Mouse (Mus musculus): ENCODE results near the gene Pde4c. TPM values are rescaled to one million over a fixed set of nuclear protein-coding genes. Genes with fewer than 3 reads are reported as not detected.

The Pde4c gene
- polyA plus RNA-seq, 1 experiment from 2014 or later: 8.8 TPM

DNA sequence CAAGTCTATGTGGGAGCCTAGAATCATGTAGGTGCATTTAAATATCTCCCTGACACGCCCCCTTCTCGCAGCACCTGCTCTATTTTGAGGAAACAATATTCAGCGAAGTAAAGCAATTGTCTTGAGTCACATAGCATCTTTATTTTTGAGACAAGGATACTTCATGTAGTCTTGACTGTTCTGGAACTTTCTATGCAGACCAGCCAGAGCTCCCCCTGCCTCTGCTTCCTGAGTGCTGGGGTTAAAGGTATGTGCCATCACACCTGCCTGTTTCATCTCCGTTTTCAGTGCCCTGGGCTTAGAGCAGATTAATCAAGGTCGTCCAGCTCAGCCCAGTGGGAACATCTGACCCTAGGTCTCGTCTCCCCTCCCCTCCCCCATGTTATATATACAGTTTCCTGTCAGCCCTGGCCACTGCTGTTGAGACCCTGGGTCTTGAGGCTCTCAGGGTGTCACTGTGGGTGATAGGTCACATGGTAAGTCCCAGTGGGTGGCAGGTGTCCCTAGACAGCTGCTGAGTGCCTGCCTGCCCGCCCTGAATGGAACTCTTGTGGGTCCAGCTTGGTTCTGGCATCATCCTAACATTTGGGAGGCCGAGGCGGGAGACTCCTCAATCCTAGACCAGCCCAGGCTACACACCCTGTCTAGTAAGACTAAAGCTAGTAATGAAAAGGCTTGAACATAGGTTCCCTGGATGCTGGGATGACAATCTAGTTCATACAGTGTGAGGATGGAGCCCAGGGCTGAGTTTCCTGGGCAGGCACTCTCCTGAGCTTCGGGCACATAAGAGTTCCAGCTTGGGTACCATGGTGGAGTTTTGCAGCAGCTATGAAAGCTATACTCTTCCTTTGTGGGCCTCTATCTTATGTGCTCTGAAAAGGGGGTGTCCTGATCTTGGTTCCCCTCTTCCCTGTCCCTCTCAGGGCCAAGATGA, 22.2 kb upstream of the Pde4c start:
- H3K9me3 ChIP-seq (ENCODE audit: low read length): no peaks in the 10 kb centered on the region
- H3K4me1 ChIP-seq (ENCODE audit: insufficient read depth, low read length): peaks cover 38% of the 10 kb centered on the region
- 51% methylated on average over 10 of the region's 10 CpGs for WGBS
- peak overlapping the region; percentile 99 for H3K9ac ChIP-seq (replicated peaks; ENCODE audit: low read length)
- ATAC-seq (ENCODE audit: low FRiP score, low TSS enrichment): no peak
- peak overlapping the region; percentile 98; the same call in 1 of the 2 replicates for H3K27ac ChIP-seq (ENCODE audit: low read length)
- H3K4me2 ChIP-seq (replicated peaks; ENCODE audit: low read depth, low read length): peak overlapping the region; percentile 70
- peak overlapping the region; percentile 90 for H3K4me3 ChIP-seq (ENCODE audit: low read length)
- no peaks in the 10 kb centered on the region for H3K27me3 ChIP-seq (ENCODE audit: insufficient read depth, low read length)
- H3K36me3 ChIP-seq (ENCODE audit: insufficient read depth, low read length): peaks cover 23% of the 10 kb centered on the region; the same call in 1 of the 2 replicates

DNA sequence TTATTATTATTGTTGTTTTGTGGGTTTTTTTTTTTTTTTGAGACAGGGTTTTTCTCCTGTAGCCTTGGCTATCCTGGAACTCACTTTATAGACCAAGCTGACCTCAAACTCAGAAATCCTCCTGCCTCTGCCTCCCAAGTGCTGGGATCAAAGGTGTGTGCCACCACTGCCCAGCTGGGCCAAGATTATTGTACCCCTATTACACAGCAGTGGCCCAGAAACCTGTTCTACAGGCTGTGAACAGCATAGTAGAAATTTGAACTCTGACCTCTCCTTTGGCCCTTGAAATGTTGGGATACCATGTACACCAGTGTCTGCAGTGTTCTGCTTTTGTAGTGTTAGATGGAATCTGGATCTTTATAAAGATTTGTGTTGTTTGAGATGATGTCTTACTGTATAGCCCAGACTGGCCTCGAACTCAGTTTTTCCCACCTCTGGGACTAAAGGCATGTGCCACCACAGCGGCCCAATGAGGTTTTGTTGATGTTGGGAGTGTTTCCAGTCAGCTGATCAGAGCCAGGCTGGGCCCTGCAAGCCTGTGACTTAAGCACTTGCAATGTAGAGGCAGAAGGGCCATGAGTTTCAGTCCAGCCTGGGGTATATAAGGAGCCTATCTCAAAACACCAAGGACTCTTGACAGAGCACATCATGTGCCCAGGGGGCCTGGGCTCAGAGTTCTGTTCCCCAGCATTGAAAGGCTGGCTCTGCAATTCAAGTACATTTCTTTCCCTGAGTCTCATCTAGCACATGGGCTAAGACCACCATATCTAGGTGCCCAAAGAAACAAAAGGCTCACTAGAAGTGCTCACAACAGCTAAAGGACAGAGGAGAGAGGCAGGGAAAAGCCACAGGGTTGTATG, 21.3 kb upstream of the Pde4c start:
- no peak for ATAC-seq (ENCODE audit: low FRiP score, low TSS enrichment)
- 69% methylated on average over 2 of the region's 2 CpGs for WGBS
- Histone ChIP-seq H3K27ac (ENCODE audit: low read length) (no peak overlapping the region; the same call in 1 of the 2 replicates), H3K4me2 (replicated peaks; ENCODE audit: low read depth, low read length) (peak overlapping the region; percentile 70), H3K9ac (replicated peaks; ENCODE audit: low read length) (no peak overlapping the region), H3K4me3 (ENCODE audit: low read length) (peak overlapping the region; percentile 90; the same call in 1 of the 2 replicates), H3K36me3 (ENCODE audit: insufficient read depth, low read length) (peaks cover 23% of the 10 kb centered on the region; the same call in 1 of the 2 replicates), H3K27me3 (ENCODE audit: insufficient read depth, low read length) (no peaks in the 10 kb centered on the region), H3K4me1 (ENCODE audit: insufficient read depth, low read length) (peaks cover 29% of the 10 kb centered on the region), H3K9me3 (ENCODE audit: low read length) (no peaks in the 10 kb centered on the region)

DNA sequence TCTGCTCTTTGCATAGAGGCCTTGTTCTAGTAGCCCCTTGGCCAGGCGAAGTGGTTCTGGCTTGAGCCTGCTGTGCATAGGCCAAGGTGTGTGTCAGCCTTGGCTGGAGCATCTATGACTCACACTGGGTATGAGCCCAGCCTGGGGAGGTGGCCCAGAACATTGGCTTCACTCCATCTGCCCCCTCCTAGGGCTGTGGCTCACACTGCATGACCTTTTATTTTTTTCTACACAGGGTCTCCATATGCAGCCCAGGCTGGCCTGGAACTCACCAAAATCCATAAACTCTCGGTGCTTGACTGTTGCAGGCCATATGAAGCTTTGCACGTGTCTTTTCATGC, 20.7 kb upstream of the Pde4c start:
- no peak for ATAC-seq (ENCODE audit: low FRiP score, low TSS enrichment)
- H3K9ac ChIP-seq (replicated peaks; ENCODE audit: low read length): no peak overlapping the region
- H3K4me2 ChIP-seq (replicated peaks; ENCODE audit: low read depth, low read length): no peak overlapping the region
- peaks cover 23% of the 10 kb centered on the region for H3K4me1 ChIP-seq (ENCODE audit: insufficient read depth, low read length)
- H3K27ac ChIP-seq (ENCODE audit: low read length): no peak overlapping the region; the same call in 1 of the 2 replicates
- no peaks in the 10 kb centered on the region for H3K9me3 ChIP-seq (ENCODE audit: low read length)
- 78% methylated on average over 3 of the region's 3 CpGs for WGBS
- no peaks in the 10 kb centered on the region for H3K27me3 ChIP-seq (ENCODE audit: insufficient read depth, low read length)
- H3K4me3 ChIP-seq (ENCODE audit: low read length): no peak overlapping the region
- peaks cover 23% of the 10 kb centered on the region; the same call in 1 of the 2 replicates for H3K36me3 ChIP-seq (ENCODE audit: insufficient read depth, low read length)

DNA sequence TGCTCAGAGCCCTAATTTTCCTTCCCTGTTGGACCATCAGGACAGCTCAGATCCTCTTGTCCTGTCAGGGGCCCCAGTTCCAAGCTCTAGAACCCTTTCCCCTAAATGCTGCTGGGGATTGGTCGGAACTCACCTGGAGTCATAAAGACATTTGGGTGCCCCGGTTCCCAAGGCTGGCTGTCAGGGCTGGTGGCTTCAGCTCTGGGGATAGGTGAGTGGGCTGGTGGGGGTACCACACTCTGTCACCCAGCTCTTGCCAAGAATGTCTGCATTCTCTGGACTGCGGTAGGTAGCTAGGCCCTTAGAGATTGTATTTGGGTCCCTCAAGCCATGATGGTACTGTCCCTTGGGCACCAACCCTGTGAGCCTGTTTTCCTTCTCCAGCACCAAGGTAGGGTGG, 20.2 kb upstream of the Pde4c start, which contains the start of gene Iqcn:
TSS of gene Iqcn (plus strand) at position 171 of the 400 bp plus-strand sequence.
- H3K4me3 ChIP-seq (ENCODE audit: low read length): no peak within 1 kb of the TSS
- H3K36me3 ChIP-seq (ENCODE audit: insufficient read depth, low read length): peaks cover 23% of the 10 kb centered on the region; the same call in 1 of the 2 replicates
- ATAC-seq (ENCODE audit: low FRiP score, low TSS enrichment): no peak
- H3K9me3 ChIP-seq (ENCODE audit: low read length): no peaks in the 10 kb centered on the region
- no peaks in the 10 kb centered on the region for H3K27me3 ChIP-seq (ENCODE audit: insufficient read depth, low read length)
- no peak within 1 kb of the TSS; the same call in 1 of the 2 replicates for H3K27ac ChIP-seq (ENCODE audit: low read length)
- no peak within 1 kb of the TSS for H3K9ac ChIP-seq (replicated peaks; ENCODE audit: low read length)
- peaks cover 19% of the 10 kb centered on the region for H3K4me1 ChIP-seq (ENCODE audit: insufficient read depth, low read length)
- whole genome bisulfite sequencing: 92% methylated on average over 3 of the region's 3 CpGs
- H3K4me2 ChIP-seq (replicated peaks; ENCODE audit: low read depth, low read length): no peak within 1 kb of the TSS

DNA sequence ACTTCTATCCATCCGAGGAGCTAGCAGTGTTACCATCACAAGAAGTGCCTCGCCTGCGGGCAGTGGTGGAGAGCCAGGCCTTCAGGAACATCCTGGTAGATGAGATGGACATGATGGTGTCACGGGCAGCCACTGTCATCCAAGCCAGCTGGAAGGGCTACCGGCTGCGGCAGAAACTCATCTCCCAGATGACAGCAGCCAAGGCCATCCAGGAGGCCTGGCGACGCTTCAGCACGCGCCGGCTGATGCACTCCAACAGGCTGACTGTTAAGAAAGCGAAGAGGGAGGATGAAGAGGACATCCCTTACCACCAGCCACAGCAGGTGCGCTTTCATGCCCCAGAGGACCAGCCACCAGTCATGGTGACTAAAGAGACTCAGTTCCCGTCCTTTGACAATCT, 15.2 kb upstream of the Pde4c start:
- H3K4me2 ChIP-seq (replicated peaks; ENCODE audit: low read depth, low read length): no peak overlapping the region
- no peaks in the 10 kb centered on the region for H3K27me3 ChIP-seq (ENCODE audit: insufficient read depth, low read length)
- H3K27ac ChIP-seq (ENCODE audit: low read length): no peak overlapping the region
- H3K36me3 ChIP-seq (ENCODE audit: insufficient read depth, low read length): peaks cover 5% of the 10 kb centered on the region; the same call in 1 of the 2 replicates
- no peak overlapping the region for H3K9ac ChIP-seq (replicated peaks; ENCODE audit: low read length)
- 91% methylated on average over 14 of the region's 14 CpGs for WGBS
- no peak overlapping the region for H3K4me3 ChIP-seq (ENCODE audit: low read length)
- ATAC-seq (ENCODE audit: low FRiP score, low TSS enrichment): no peak
- no peaks in the 10 kb centered on the region for H3K9me3 ChIP-seq (ENCODE audit: low read length)
- peaks cover 2% of the 10 kb centered on the region; the same call in 1 of the 2 replicates for H3K4me1 ChIP-seq (ENCODE audit: insufficient read depth, low read length)

DNA sequence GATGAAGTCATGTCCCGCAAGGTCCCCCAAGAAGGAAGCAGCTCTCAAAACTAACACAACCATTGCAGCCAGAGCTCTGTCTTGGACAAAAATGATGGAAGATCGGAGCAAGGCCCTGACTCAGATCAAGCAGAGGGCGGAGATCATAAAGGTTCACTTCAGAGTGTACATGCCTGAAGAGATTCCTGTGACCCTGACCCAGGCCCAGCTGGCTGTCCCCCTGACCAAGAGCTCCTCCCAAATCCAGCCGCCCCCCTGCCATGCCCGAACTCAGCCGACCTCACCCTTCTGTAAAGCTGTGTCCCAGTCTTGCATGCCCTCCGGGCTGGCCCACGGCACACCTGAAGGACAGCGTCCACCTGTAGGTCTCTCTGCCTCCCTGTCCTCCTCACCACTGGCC, 13.7 kb upstream of the Pde4c start:
- WGBS: 91% methylated on average over 9 of the region's 9 CpGs
- Histone ChIP-seq H3K9me3 (ENCODE audit: low read length) (no peaks in the 10 kb centered on the region), H3K9ac (replicated peaks; ENCODE audit: low read length) (no peak overlapping the region), H3K36me3 (ENCODE audit: insufficient read depth, low read length) (no peaks in the 10 kb centered on the region), H3K27ac (ENCODE audit: low read length) (no peak overlapping the region), H3K4me3 (ENCODE audit: low read length) (no peak overlapping the region), H3K27me3 (ENCODE audit: insufficient read depth, low read length) (no peaks in the 10 kb centered on the region), H3K4me2 (replicated peaks; ENCODE audit: low read depth, low read length) (no peak overlapping the region), H3K4me1 (ENCODE audit: insufficient read depth, low read length) (peaks cover 6% of the 10 kb centered on the region)
- no peak for ATAC-seq (ENCODE audit: low FRiP score, low TSS enrichment)

DNA sequence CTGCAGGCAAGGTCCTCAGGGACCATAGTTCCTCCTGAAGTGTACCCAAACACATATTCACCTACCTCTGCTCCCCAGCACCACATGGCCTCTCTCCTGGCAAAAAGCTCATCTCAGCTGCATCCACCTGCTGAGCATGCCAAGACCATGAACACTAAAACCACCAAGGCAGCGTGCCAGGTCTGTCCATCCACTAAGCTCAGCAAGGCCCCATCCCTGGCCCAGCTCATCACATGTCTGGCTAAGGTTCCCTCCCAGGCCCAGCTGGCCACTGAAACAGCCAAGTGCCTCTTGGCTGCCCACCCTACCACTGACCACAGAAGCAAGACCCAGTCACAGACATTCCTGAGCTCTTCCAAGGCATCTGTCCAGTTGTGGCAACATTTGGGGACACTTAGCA, 13.2 kb upstream of the Pde4c start:
- Histone ChIP-seq H3K4me2 (replicated peaks; ENCODE audit: low read depth, low read length) (no peak overlapping the region), H3K9ac (replicated peaks; ENCODE audit: low read length) (no peak overlapping the region), H3K36me3 (ENCODE audit: insufficient read depth, low read length) (no peaks in the 10 kb centered on the region), H3K4me1 (ENCODE audit: insufficient read depth, low read length) (peaks cover 6% of the 10 kb centered on the region), H3K27ac (ENCODE audit: low read length) (no peak overlapping the region), H3K27me3 (ENCODE audit: insufficient read depth, low read length) (no peaks in the 10 kb centered on the region), H3K9me3 (ENCODE audit: low read length) (no peaks in the 10 kb centered on the region), H3K4me3 (ENCODE audit: low read length) (no peak overlapping the region)
- WGBS: 86% methylated on average over 1 of the region's 1 CpGs
- no peak for ATAC-seq (ENCODE audit: low FRiP score, low TSS enrichment)

DNA sequence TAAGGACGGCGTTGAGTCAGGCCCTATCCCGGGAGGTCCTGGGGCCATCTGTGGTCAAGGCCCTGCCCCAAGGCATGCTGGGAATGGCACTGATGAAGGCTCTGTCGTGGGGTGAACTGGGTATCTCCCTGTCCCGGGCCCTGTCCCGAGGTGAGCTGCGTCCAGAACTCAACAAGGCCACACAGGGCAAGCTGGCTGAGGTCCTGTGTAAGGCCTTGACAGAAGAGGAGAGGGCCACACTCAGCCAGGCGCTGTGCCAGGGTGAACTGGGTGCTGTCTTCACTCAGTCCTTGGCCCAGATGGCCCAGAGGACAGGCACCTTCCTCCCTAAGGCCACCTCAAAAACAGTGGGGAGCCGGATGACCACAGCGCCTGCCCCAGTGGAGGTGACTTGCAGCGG, 12.5 kb upstream of the Pde4c start:
- H3K27ac ChIP-seq (ENCODE audit: low read length): no peak overlapping the region
- no peaks in the 10 kb centered on the region for H3K27me3 ChIP-seq (ENCODE audit: insufficient read depth, low read length)
- no peak overlapping the region for H3K9ac ChIP-seq (replicated peaks; ENCODE audit: low read length)
- no peak for ATAC-seq (ENCODE audit: low FRiP score, low TSS enrichment)
- H3K36me3 ChIP-seq (ENCODE audit: insufficient read depth, low read length): no peaks in the 10 kb centered on the region
- H3K4me1 ChIP-seq (ENCODE audit: insufficient read depth, low read length): peaks cover 6% of the 10 kb centered on the region
- no peaks in the 10 kb centered on the region for H3K9me3 ChIP-seq (ENCODE audit: low read length)
- H3K4me2 ChIP-seq (replicated peaks; ENCODE audit: low read depth, low read length): no peak overlapping the region
- no peak overlapping the region for H3K4me3 ChIP-seq (ENCODE audit: low read length)
- 85% methylated on average over 11 of the region's 11 CpGs for WGBS

DNA sequence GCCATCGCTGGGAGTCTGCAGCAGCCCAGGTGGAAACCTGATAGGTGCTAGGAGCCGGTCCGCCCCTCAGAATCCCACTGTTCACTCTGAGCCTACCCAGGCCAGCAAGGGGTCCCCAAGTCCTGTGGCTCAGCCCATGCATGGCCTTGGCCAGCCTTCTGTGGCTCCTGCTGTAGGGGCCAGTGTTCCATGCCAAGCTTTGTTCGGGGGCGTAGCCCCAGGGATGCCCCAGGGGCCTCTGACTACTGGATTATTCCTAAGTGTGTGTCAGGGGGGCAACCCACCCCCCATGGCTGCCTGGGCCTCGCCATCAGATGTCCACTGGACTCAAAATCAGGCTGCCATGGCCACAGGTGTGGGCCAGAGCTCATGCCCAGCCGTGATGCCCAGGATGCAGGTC, 9.5 kb upstream of the Pde4c start:
- no peaks in the 10 kb centered on the region for H3K27me3 ChIP-seq (ENCODE audit: insufficient read depth, low read length)
- H3K27ac ChIP-seq (ENCODE audit: low read length): no peak overlapping the region
- 77% methylated on average over 7 of the region's 7 CpGs for WGBS
- H3K9ac ChIP-seq (replicated peaks; ENCODE audit: low read length): no peak overlapping the region
- no peaks in the 10 kb centered on the region for H3K9me3 ChIP-seq (ENCODE audit: low read length)
- H3K4me1 ChIP-seq (ENCODE audit: insufficient read depth, low read length): peaks cover 6% of the 10 kb centered on the region
- no peaks in the 10 kb centered on the region for H3K36me3 ChIP-seq (ENCODE audit: insufficient read depth, low read length)
- no peak overlapping the region for H3K4me3 ChIP-seq (ENCODE audit: low read length)
- H3K4me2 ChIP-seq (replicated peaks; ENCODE audit: low read depth, low read length): no peak overlapping the region
- ATAC-seq (ENCODE audit: low FRiP score, low TSS enrichment): no peak
